In genomic region chr8:125520308-125520707, GRCm38 (mm10) we compare ENCODE assay signal across 9 mouse cellular contexts. TPM values are rescaled to one million over a fixed set of nuclear protein-coding genes. Genes with fewer than 3 reads are reported as not detected.
DNase-seq lines count a peak whose midpoint lies in the region; TF ChIP-seq lines count a peak whose summit lies in the region.
"Not testable (repeated sequence)": the region's sequence is repeated elsewhere in the genome, so short reads cannot be mapped to it uniquely, and the experiment has no call there.
"Had no signal": no experiment of that assay in that cellular context is flagged by ENCODE, and none has a peak within 500 bp of the region (broad histone marks: within the 10 kb centered on the region; RNA-seq: fewer than 3 reads in every experiment).

No protein-coding gene starts in this region.

- H3K27me3 ChIP-seq in E14TG2a.4 (ENCODE audit: insufficient read depth, low read length); ES-Bruce4 (ENCODE audit: control insufficient read depth, insufficient read depth, low read length, poor library complexity, severe bottlenecking); testis, adult 2 months (ENCODE audit: control insufficient read depth, insufficient read depth, low read length): not testable (repeated sequence)

- peak; percentile 83 for TF ChIP-seq EP300 in ES-Bruce4 (IDR thresholded peaks at IDR 0.05; ENCODE audit: insufficient read depth, low read depth, low read length)

- peak overlapping the region; percentile 78 for H3K27ac ChIP-seq in ES-Bruce4 (ENCODE audit: insufficient read depth, low read length)
- H3K27ac ChIP-seq in ES-E14 (ENCODE audit: insufficient read depth, low read depth, low read length, poor library complexity, severe bottlenecking); testis, adult 2 months (ENCODE audit: control insufficient read depth, insufficient read depth, low read depth, low read length): not testable (repeated sequence)

- H3K4me3 ChIP-seq in E14TG2a.4 (replicated peaks; ENCODE audit: low read length): peak overlapping the region; percentile 43
- H3K4me3 ChIP-seq in ES-Bruce4 (ENCODE audit: low read depth, low read length); ES-E14 (ENCODE audit: insufficient read depth in 1 of 2, low read depth in 1 of 2, low read length in 2 of 2, poor library complexity in 1 of 2, severe bottlenecking in 1 of 2): not testable (repeated sequence)
- peak overlapping the region; percentile 22 for H3K4me3 ChIP-seq in testis, adult 2 months (ENCODE audit: control insufficient read depth, low read depth, low read length)

- not testable (repeated sequence) for TF ChIP-seq CTCF in E14TG2a.4 (conservative IDR thresholded peaks at IDR 0.05; ENCODE audit: low read length); ES-Bruce4 (IDR thresholded peaks at IDR 0.05; ENCODE audit: low read depth, low read length); testis, adult 2 months (IDR thresholded peaks at IDR 0.05; ENCODE audit: control insufficient read depth, insufficient read depth, insufficient replicate concordance, low read depth, low read length)

- H3K36me3 ChIP-seq in E14TG2a.4 (ENCODE audit: insufficient read depth, low read length); ES-Bruce4 (ENCODE audit: control insufficient read depth, insufficient read depth, low read length, poor library complexity, severe bottlenecking); ES-E14 (ENCODE audit: control insufficient read depth, insufficient read depth, low read length, poor library complexity, severe bottlenecking); testis, adult 2 months (ENCODE audit: control insufficient read depth, insufficient read depth, low read length): not testable (repeated sequence)

- DNase-seq in ES-CJ7 (ENCODE audit: low read depth, low spot score) (peak; percentile 83), R1 (ENCODE audit: low read depth, low spot score) (peak; percentile 90), ZHBTc4 (ENCODE audit: low read depth, low spot score) (peak; percentile 65)
- not testable (repeated sequence) for DNase-seq in ES-E14 (ENCODE audit: low read depth, low spot score)

- TF ChIP-seq POLR2A in ES-Bruce4 (IDR thresholded peaks at IDR 0.05; ENCODE audit: insufficient read depth, low read length); testis, adult 2 months (IDR thresholded peaks at IDR 0.05; ENCODE audit: control insufficient read depth, low read depth, low read length): not testable (repeated sequence)

- H3K4me1 ChIP-seq in E14TG2a.4 (replicated peaks; ENCODE audit: low read depth, low read length) (peaks cover 89% of the 10 kb centered on the region), ES-Bruce4 (ENCODE audit: control insufficient read depth, insufficient read depth, low read length) (peaks cover 20% of the 10 kb centered on the region), ES-E14 (ENCODE audit: control insufficient read depth in 2 of 2, insufficient read depth in 2 of 2, low read length in 2 of 2, poor library complexity in 1 of 2) (peaks cover 28 to 50% of the 10 kb centered on the region in 2 experiments)
- not testable (repeated sequence) for H3K4me1 ChIP-seq in testis, adult 2 months (ENCODE audit: control insufficient read depth, insufficient read depth, low read length)

- not testable (repeated sequence) for H3K9me3 ChIP-seq in E14TG2a.4 (ENCODE audit: low read length); ES-Bruce4 (replicated peaks; ENCODE audit: control insufficient read depth, insufficient read depth, low read length, poor library complexity, severe bottlenecking); ES-E14 (ENCODE audit: control insufficient read depth, insufficient read depth, low read depth, low read length)

- in situ Hi-C loops in ES-E14 (cut with MboI; ENCODE audit: low sequenced_read_pairs in 2 of 2, unreplicated experiment in 2 of 2): not testable (repeated sequence)

- not testable (repeated sequence) for H3K9ac ChIP-seq in ES-Bruce4 (ENCODE audit: low read depth, poor library complexity, severe bottlenecking)
- H3K9ac ChIP-seq in ES-E14 (ENCODE audit: insufficient read depth, low read depth, low read length, poor library complexity, severe bottlenecking): peak overlapping the region; percentile 30; the same call in 1 of the 2 replicates

RNA-seq across cellular contexts. Expression of gene Sipa1l2, which starts 49.3 kb away (rescaled TPM):
- polyA plus RNA-seq in ES-Bruce4 (2011; ENCODE audit: insufficient read depth, insufficient read length, low read depth, missing spikeins): 24.3 and 25.1 TPM in 2 replicates
- total RNA-seq in ES-E14 (2012; rRNA removed): 16.6 and 19.0 TPM in 2 replicates
- polyA plus RNA-seq in testis, adult 2 months (2012; rRNA removed): 19.6 and 21.2 TPM in 2 replicates
- total RNA-seq: MEL had no signal
- polyA plus RNA-seq: G1E had no signal
